In genomic region chr1:75211141-75211708, GRCm38 (mm10) we compare ENCODE assay signal across 8 mouse cellular contexts. TPM values are rescaled to one million over a fixed set of nuclear protein-coding genes. Genes with fewer than 3 reads are reported as not detected.
DNase-seq lines count a peak whose midpoint lies in the region; ATAC-seq and TF ChIP-seq lines count a peak whose summit lies in the region.

No protein-coding gene starts in this region.

- H3K4me3 ChIP-seq in heart, embryonic 11.5 days (ENCODE audit: low read depth, low read length), result peak overlapping the region; percentile 99
- H3K4me3 ChIP-seq in CH12.LX (replicated peaks in 1 of 3; ENCODE audit: low read depth in 2 of 3, low read length in 2 of 3, poor library complexity in 1 of 3), result peak overlapping the region; percentile 83 to 96 (median 91)
- H3K4me3 ChIP-seq in forebrain, embryonic 14.5 days (ENCODE audit: low read depth, low read length), result peak overlapping the region; percentile 95
- peak overlapping the region; percentile 91 for H3K4me3 ChIP-seq in liver, embryonic 13.5 days (replicated peaks)

- peaks cover 15% of the 10 kb centered on the region for H3K27me3 ChIP-seq in heart, embryonic 11.5 days (ENCODE audit: control insufficient read depth, insufficient read depth, low read length)
- no peaks in the 10 kb centered on the region for H3K27me3 ChIP-seq in CH12.LX (replicated peaks)
- no peaks in the 10 kb centered on the region for H3K27me3 ChIP-seq in forebrain, embryonic 14.5 days (replicated peaks; ENCODE audit: control insufficient read depth, insufficient read depth, low read length)
- no peaks in the 10 kb centered on the region for H3K27me3 ChIP-seq in liver, embryonic 13.5 days

- peak overlapping the region; percentile 97 for H3K4me2 ChIP-seq in heart, embryonic 11.5 days
- H3K4me2 ChIP-seq in CH12.LX (ENCODE audit: insufficient read depth, low read depth, poor library complexity, severe bottlenecking), result peak overlapping the region; percentile 72; the same call in 1 of the 2 replicates
- H3K4me2 ChIP-seq in forebrain, embryonic 14.5 days (ENCODE audit: low read length), result peak overlapping the region; percentile 95
- peak overlapping the region; percentile 99 for H3K4me2 ChIP-seq in liver, embryonic 13.5 days

- no peak for TF ChIP-seq CTCF in CH12.LX (conservative IDR thresholded peaks at IDR 0.05 in 1 of 2, IDR thresholded peaks at IDR 0.05 in 1 of 2; ENCODE audit: low read depth in 2 of 2, low read length in 2 of 2)

- peak overlapping the region; percentile 95 for H3K9ac ChIP-seq in heart, embryonic 11.5 days (ENCODE audit: low read depth, low read length)
- peak overlapping the region; percentile 93 for H3K9ac ChIP-seq in CH12.LX (ENCODE audit: insufficient read depth, low read depth)
- H3K9ac ChIP-seq in forebrain, embryonic 14.5 days (ENCODE audit: low read length), result peak overlapping the region; percentile 96
- H3K9ac ChIP-seq in liver, embryonic 13.5 days, result peak overlapping the region; percentile 96

- DNase-seq in heart, postnatal 10 days, result no peak
- no peak for DNase-seq in CH12.LX (ENCODE audit: extremely low read depth)
- no peak for DNase-seq in forebrain, embryonic 14.5 days (ENCODE audit: low spot score)
- DNase-seq in liver, embryonic 13.5 days, result no peak
- no peak for DNase-seq in adrenal gland, postnatal 36 days
- DNase-seq in left cerebral cortex, adult 8-10 months (ENCODE audit: low spot score in 2 of 2), result no peak
- no peak for DNase-seq in cerebellum, postnatal 14 days

- peaks cover 9% of the 10 kb centered on the region for H3K36me3 ChIP-seq in heart, embryonic 11.5 days (ENCODE audit: control insufficient read depth, insufficient read depth, low read length)
- peaks cover 41 to 51% of the 10 kb centered on the region in 2 experiments for H3K36me3 ChIP-seq in CH12.LX (replicated peaks in 1 of 2; ENCODE audit: control insufficient read depth in 1 of 2, insufficient read depth in 1 of 2, low read length in 1 of 2)
- peaks cover 41% of the 10 kb centered on the region for H3K36me3 ChIP-seq in forebrain, embryonic 14.5 days (ENCODE audit: control insufficient read depth, insufficient read depth, low read length)
- peaks cover 45% of the 10 kb centered on the region for H3K36me3 ChIP-seq in liver, embryonic 13.5 days

- no peak for TF ChIP-seq RAD21 in CH12.LX (IDR thresholded peaks at IDR 0.05; ENCODE audit: low read depth, low read length)

- intact Hi-C loops in heart, postnatal 10 days (cut with DNase I), result no loop called here

- 11% methylated on average over 17 of the region's 17 CpGs for WGBS in heart, embryonic 11.5 days (ENCODE audit: insufficient replicate concordance)
- WGBS in forebrain, embryonic 14.5 days, result 14% methylated on average over 17 of the region's 17 CpGs
- 5% methylated on average over 17 of the region's 17 CpGs for WGBS in liver, embryonic 13.5 days (ENCODE audit: insufficient replicate concordance)

- H3K79me2 ChIP-seq in CH12.LX (replicated peaks; ENCODE audit: control insufficient read depth, extremely low read depth, insufficient read depth, poor library complexity, severe bottlenecking), result peaks cover 21% of the 10 kb centered on the region

- ATAC-seq in heart, embryonic 11.5 days (replicated peaks; ENCODE audit: insufficient number of reproducible peaks, low FRiP score, low TSS enrichment), result no peak
- no peak; the same call in none of the 2 replicates for ATAC-seq in forebrain, embryonic 14.5 days
- ATAC-seq in liver, embryonic 13.5 days (ENCODE audit: low read depth), result no peak

- peaks cover 22% of the 10 kb centered on the region for H3K4me1 ChIP-seq in heart, embryonic 11.5 days (ENCODE audit: control insufficient read depth, insufficient read depth, low read length)
- peaks cover 16 to 71% of the 10 kb centered on the region in 2 experiments for H3K4me1 ChIP-seq in CH12.LX (ENCODE audit: control insufficient read depth in 1 of 2, insufficient read depth in 2 of 2)
- H3K4me1 ChIP-seq in forebrain, embryonic 14.5 days (ENCODE audit: control insufficient read depth, insufficient read depth, low read length), result peaks cover 15% of the 10 kb centered on the region
- H3K4me1 ChIP-seq in liver, embryonic 13.5 days (replicated peaks), result peaks cover 81% of the 10 kb centered on the region

- no peak for TF ChIP-seq EP300 in CH12.LX (IDR thresholded peaks at IDR 0.05; ENCODE audit: low read length)

- H3K9me3 ChIP-seq in heart, embryonic 11.5 days (replicated peaks; ENCODE audit: control insufficient read depth, low read length), result no peaks in the 10 kb centered on the region
- no peaks in the 10 kb centered on the region for H3K9me3 ChIP-seq in CH12.LX (replicated peaks; ENCODE audit: low read length)
- no peaks in the 10 kb centered on the region for H3K9me3 ChIP-seq in forebrain, embryonic 14.5 days (replicated peaks; ENCODE audit: control insufficient read depth, low read length)
- no peaks in the 10 kb centered on the region for H3K9me3 ChIP-seq in liver, embryonic 13.5 days (replicated peaks)

- TF ChIP-seq POLR2A in CH12.LX (IDR thresholded peaks at IDR 0.05; ENCODE audit: low read depth, low read length), result no peak

- in situ Hi-C loops in CH12.LX (cut with MboI; ENCODE audit: low pct_ligation_motif_present, low pct_unique_long_range_greater_than_20kb, low sequenced_read_pairs), result no loop called here

- peak overlapping the region; percentile 29; the same call in 1 of the 2 replicates for H3K27ac ChIP-seq in heart, embryonic 11.5 days (ENCODE audit: low read depth, low read length)
- H3K27ac ChIP-seq in CH12.LX (ENCODE audit: insufficient read depth, low read depth), result no peak overlapping the region
- H3K27ac ChIP-seq in forebrain, embryonic 14.5 days (ENCODE audit: low read depth, low read length), result no peak overlapping the region
- peak overlapping the region; percentile 96 for H3K27ac ChIP-seq in liver, embryonic 13.5 days

- dilution Hi-C loops in CH12.LX (cut with MboI; ENCODE audit: extremely low pct_ligation_motif_present, extremely low pct_unique_long_range_greater_than_20kb, low sequenced_read_pairs), result no loop called here

TF ChIP-seq in CH12.LX, 34 proteins besides CTCF, POLR2A, EP300 and RAD21 (continues in another document):
- TF ChIP-seq MAZ (IDR thresholded peaks at IDR 0.05; ENCODE audit: low read depth, low read length), result no peak
- TF ChIP-seq GABPA (IDR thresholded peaks at IDR 0.05; ENCODE audit: insufficient replicate concordance, low read depth, low read length), result no peak

RNA-seq across cellular contexts. Expression of gene Stk16, which starts 0.6 kb away (rescaled TPM):
- polyA plus RNA-seq in heart, embryonic 11.5 days (2014; fragmentation: Nextera tagmentation; extraction: Ambion mirVana), result 81.7 and 82.8 TPM in 2 replicates
- total RNA-seq in heart, postnatal 10 days (2021), result 10 to 100 TPM; 60.1 to 61.4 TPM
- total RNA-seq in CH12.LX (2012; rRNA removed) (48.6 and 64.1 TPM in 2 replicates), CH12.LX (2014; rRNA removed) (58.2 and 60.6 TPM in 2 replicates)
- 61.4 and 67.3 TPM in 2 replicates for polyA plus RNA-seq in CH12.LX (2012; ENCODE audit: insufficient read length, low read depth)
- polyA plus RNA-seq in forebrain, embryonic 14.5 days (2014; fragmentation: Nextera tagmentation; extraction: Ambion mirVana), result 116 and 130 TPM in 2 replicates
- polyA plus RNA-seq in liver, embryonic 13.5 days (2015; fragmentation: Nextera tagmentation; extraction: Ambion mirVana), result 90.7 and 90.8 TPM in 2 replicates
- total RNA-seq in adrenal gland, postnatal 36 days (2021), result 100 to 1,000 TPM in 1 of 2 experiments, 10 to 100 TPM in 1; 94.9 to 125 TPM
- 10 to 100 TPM; 73.9 to 82.8 (median 80.2) TPM for total RNA-seq in left cerebral cortex, adult 8-10 months (2022)

RNA-seq across cellular contexts. Expression of gene Glb1l, which starts 0.6 kb away (rescaled TPM):
- polyA plus RNA-seq in heart, embryonic 11.5 days (2014; fragmentation: Nextera tagmentation; extraction: Ambion mirVana), result 6.8 and 8.4 TPM in 2 replicates
- total RNA-seq in heart, postnatal 10 days (2021), result 10 to 100 TPM in 1 of 2 experiments, 1 to 10 TPM in 1; 9.9 to 10.5 TPM
- 3.6 and 4.6 TPM in 2 replicates for total RNA-seq in CH12.LX (2012; rRNA removed)
- 2.4 and 5.0 TPM in 2 replicates for total RNA-seq in CH12.LX (2014; rRNA removed)
- polyA plus RNA-seq in CH12.LX (2012; ENCODE audit: insufficient read length, low read depth), result 10.0 and 10.8 TPM in 2 replicates
- 13.0 and 14.3 TPM in 2 replicates for polyA plus RNA-seq in forebrain, embryonic 14.5 days (2014; fragmentation: Nextera tagmentation; extraction: Ambion mirVana)
- polyA plus RNA-seq in liver, embryonic 13.5 days (2015; fragmentation: Nextera tagmentation; extraction: Ambion mirVana), result 3.8 and 5.0 TPM in 2 replicates
- 10 to 100 TPM; 20.2 to 22.2 TPM for total RNA-seq in adrenal gland, postnatal 36 days (2021)
- 10 to 100 TPM; 14.0 to 18.3 (median 14.9) TPM for total RNA-seq in left cerebral cortex, adult 8-10 months (2022)

RNA-seq across cellular contexts. Expression of gene Tuba4a, which starts 8.4 kb away (rescaled TPM):
- 39.2 and 39.8 TPM in 2 replicates for polyA plus RNA-seq in heart, embryonic 11.5 days (2014; fragmentation: Nextera tagmentation; extraction: Ambion mirVana)
- total RNA-seq in heart, postnatal 10 days (2021), result 100 to 1,000 TPM; 543 to 577 TPM
- total RNA-seq in CH12.LX (2012; rRNA removed) (180 and 259 TPM in 2 replicates), CH12.LX (2014; rRNA removed) (168 and 192 TPM in 2 replicates)
- 259 and 294 TPM in 2 replicates for polyA plus RNA-seq in CH12.LX (2012; ENCODE audit: insufficient read length, low read depth)
- polyA plus RNA-seq in forebrain, embryonic 14.5 days (2014; fragmentation: Nextera tagmentation; extraction: Ambion mirVana), result 14.3 and 21.3 TPM in 2 replicates
- polyA plus RNA-seq in liver, embryonic 13.5 days (2015; fragmentation: Nextera tagmentation; extraction: Ambion mirVana), result 456 and 508 TPM in 2 replicates
- 10 to 100 TPM; 26.0 to 70.0 TPM for total RNA-seq in adrenal gland, postnatal 36 days (2021)
- 100 to 1,000 TPM; 598 to 614 (median 602) TPM for total RNA-seq in left cerebral cortex, adult 8-10 months (2022)

RNA-seq across cellular contexts. Expression of gene Atg9a, which starts 19.2 kb away (rescaled TPM):
- polyA plus RNA-seq in heart, embryonic 11.5 days (2014; fragmentation: Nextera tagmentation; extraction: Ambion mirVana), result 22.7 and 26.8 TPM in 2 replicates
- 10 to 100 TPM; 51.6 to 54.2 TPM for total RNA-seq in heart, postnatal 10 days (2021)
- total RNA-seq in CH12.LX (2012; rRNA removed) (9.2 and 15.6 TPM in 2 replicates), CH12.LX (2014; rRNA removed) (4.4 and 6.1 TPM in 2 replicates)
- 10.1 and 12.9 TPM in 2 replicates for polyA plus RNA-seq in CH12.LX (2012; ENCODE audit: insufficient read length, low read depth)
- 25.5 and 34.1 TPM in 2 replicates for polyA plus RNA-seq in forebrain, embryonic 14.5 days (2014; fragmentation: Nextera tagmentation; extraction: Ambion mirVana)
- polyA plus RNA-seq in liver, embryonic 13.5 days (2015; fragmentation: Nextera tagmentation; extraction: Ambion mirVana), result 18.2 and 21.0 TPM in 2 replicates
- 10 to 100 TPM; 38.0 to 43.7 TPM for total RNA-seq in adrenal gland, postnatal 36 days (2021)
- total RNA-seq in left cerebral cortex, adult 8-10 months (2022), result 100 to 1,000 TPM; 114 to 124 (median 118) TPM

RNA-seq across cellular contexts. Expression of gene Ankzf1, which starts 19.3 kb away (rescaled TPM):
- 18.7 and 24.2 TPM in 2 replicates for polyA plus RNA-seq in heart, embryonic 11.5 days (2014; fragmentation: Nextera tagmentation; extraction: Ambion mirVana)
- 10 to 100 TPM; 12.5 TPM for total RNA-seq in heart, postnatal 10 days (2021)
- total RNA-seq in CH12.LX (2012; rRNA removed) (13.2 and 19.6 TPM in 2 replicates), CH12.LX (2014; rRNA removed) (20.4 and 21.1 TPM in 2 replicates)
- polyA plus RNA-seq in CH12.LX (2012; ENCODE audit: insufficient read length, low read depth), result 13.3 TPM in 2 replicates
- polyA plus RNA-seq in forebrain, embryonic 14.5 days (2014; fragmentation: Nextera tagmentation; extraction: Ambion mirVana), result 16.3 and 16.9 TPM in 2 replicates
- 9.3 and 9.9 TPM in 2 replicates for polyA plus RNA-seq in liver, embryonic 13.5 days (2015; fragmentation: Nextera tagmentation; extraction: Ambion mirVana)
- 10 to 100 TPM; 13.7 to 16.8 TPM for total RNA-seq in adrenal gland, postnatal 36 days (2021)
- 10 to 100 TPM; 20.3 to 26.4 (median 26.0) TPM for total RNA-seq in left cerebral cortex, adult 8-10 months (2022)

Comparison
In these comparisons a context has a peak if more than half of its experiments do, and no peak if none do; other contexts are left out.
1. H3K27ac ChIP-seq: peak in heart, embryonic 11.5 days (single experiment) and liver, embryonic 13.5 days (single experiment); none in CH12.LX (single experiment) and forebrain, embryonic 14.5 days (single experiment).
2. Peak in every context shown above with its lines, with median percentiles within 50 percentile points of each other: H3K4me2 ChIP-seq, H3K4me3 ChIP-seq and H3K9ac ChIP-seq.